Mouse (Mus musculus) heart, adult 2 months (tissue): Measurements from ENCODE around the gene Slit3. TPM values are rescaled to one million over a fixed set of nuclear protein-coding genes. Genes with fewer than 3 reads are reported as not detected.

Experiments used
- DNase-seq, 2 experiments: peaks; one replicate each; pipeline ENCODE4 v3.0.0; 2021
- H3K27ac ChIP-seq: fragments of 200-600 bp; 2 replicates; pipeline ENCODE4 v1.8.1; 2022
- H3K27me3 ChIP-seq: fragments of 200-500 bp; 2 replicates; pipeline ENCODE4 v1.6.1; 2012; ENCODE audit warnings: mild to moderate bottlenecking, low read length, inconsistent platforms, mixed read lengths; ENCODE audit not compliant: control insufficient read depth, insufficient read depth
- H3K36me3 ChIP-seq: fragments of 200-500 bp; 2 replicates; pipeline ENCODE4 v1.6.1; 2012; ENCODE audit warnings: low read length, inconsistent platforms; ENCODE audit not compliant: control insufficient read depth, insufficient read depth
- H3K4me1 ChIP-seq: fragments of 200-500 bp; 2 replicates; pipeline ENCODE4 v1.6.1; 2011; ENCODE audit warnings: low read length; ENCODE audit not compliant: control insufficient read depth, insufficient read depth
- H3K4me3 ChIP-seq: fragments of 200-600 bp; 2 replicates; pipeline ENCODE4 v1.8.1; 2022
- H3K79me2 ChIP-seq: fragments of 200-500 bp; replicated peaks from 2 replicates; pipeline ENCODE4 v1.6.1; 2012; ENCODE audit warnings: mild to moderate bottlenecking, inconsistent platforms, low read length, moderate library complexity, mixed read lengths; ENCODE audit not compliant: control insufficient read depth, insufficient read depth
- H3K9ac ChIP-seq: fragments of 200-500 bp; 2 replicates; pipeline ENCODE4 v1.6.1; 2012; ENCODE audit warnings: low read depth, mild to moderate bottlenecking, control low read depth, inconsistent platforms, low read length, mixed read lengths
- CTCF ChIP-seq: fragments of 200-600 bp; IDR thresholded peaks from 2 replicates; pipeline ENCODE4 v1.8.1; 2022; ENCODE audit warnings: antibody characterized with exemption, mild to moderate bottlenecking, moderate library complexity
- EP300 ChIP-seq: fragments of 200-500 bp; IDR thresholded peaks from 2 replicates; pipeline ENCODE4 v1.6.1; 2011; ENCODE audit warnings: low read depth, low read length, control low read depth; ENCODE audit not compliant: insufficient read depth
- POLR2A ChIP-seq: fragments of 200-500 bp; IDR thresholded peaks from 2 replicates; pipeline ENCODE4 v1.6.1; 2011; ENCODE audit warnings: mild to moderate bottlenecking, low read depth, low read length, control low read depth; ENCODE audit not compliant: insufficient read depth
- WGBS: fragments of 180-500 bp; shearing (Covaris S2); methylation state at CpG from one replicate; pipeline ENCODE4 v1.1.7; 2018; 5-methylcytosine and 5-hydroxymethylcytosine counted together
- intact Hi-C: fragments of 180-260 bp; cut with DNase I; formaldehyde crosslinking; loops from one replicate; pipeline ENCODE4 v1.15.1; 2025
- polyA plus RNA-seq: library from polyadenylated mRNA; depleted of rRNA; stranded (reverse); fragments of >200 nt; gene quantifications from 2 replicates; pipeline ENCODE4 v1.2.3, GENCODE M21; 2012
- total RNA-seq, 2 experiments: library from RNA; stranded (reverse); gene quantifications; 2 replicates each; pipeline ENCODE4 v1.2.3; 2021

Slit3 gene
- total and polyA plus RNA-seq, 3 experiments, result 12.3 to 15.8 (median 14.6) TPM

- DNase-seq, result no peak
- Histone ChIP-seq H3K79me2 (no peaks in the 10 kb centered on the region), H3K27me3 (no peaks in the 10 kb centered on the region), H3K4me1 (no peaks in the 10 kb centered on the region), H3K27ac (no peak overlapping the region), H3K4me3 (no peak overlapping the region), H3K36me3 (no peaks in the 10 kb centered on the region), H3K9ac (no peak overlapping the region)
- TF ChIP-seq POLR2A, result no peak
- TF ChIP-seq CTCF, result peak; percentile 19; the same call in 1 of the 2 replicates
- WGBS, result 85% methylated on average over 1 of the region's 1 CpGs
- intact Hi-C loops, result no loop called here
Measured at GRCm38 (mm10) chr11:35728200-35728599, 607.2 kb downstream of the Slit3 start.

GRCm38 (mm10) chr11:35729186-35729585 is 608.2 kb downstream of the Slit3 start:
- 48% methylated on average over 5 of the region's 5 CpGs for WGBS
- Histone ChIP-seq H3K36me3 (no peaks in the 10 kb centered on the region), H3K27me3 (no peaks in the 10 kb centered on the region), H3K4me1 (no peaks in the 10 kb centered on the region), H3K4me3 (no peak overlapping the region), H3K79me2 (no peaks in the 10 kb centered on the region), H3K27ac (no peak overlapping the region), H3K9ac (no peak overlapping the region)
- intact Hi-C loops, result no loop called here
- no peak for DNase-seq
- TF ChIP-seq CTCF, result no peak
- no peak for TF ChIP-seq EP300
- TF ChIP-seq POLR2A, result no peak

GRCm38 (mm10) chr11:35732366-35732765 is 611.3 kb downstream of the Slit3 start:
- no peak for TF ChIP-seq POLR2A
- H3K36me3 ChIP-seq, result no peaks in the 10 kb centered on the region
- no peaks in the 10 kb centered on the region for H3K79me2 ChIP-seq
- intact Hi-C loops, result no loop called here
- H3K27ac ChIP-seq, result no peak overlapping the region
- DNase-seq, result no peak
- whole genome bisulfite sequencing, result 33% methylated on average over 1 of the region's 1 CpGs
- no peaks in the 10 kb centered on the region for H3K4me1 ChIP-seq
- H3K9ac ChIP-seq, result no peak overlapping the region
- no peak overlapping the region for H3K4me3 ChIP-seq
- no peaks in the 10 kb centered on the region for H3K27me3 ChIP-seq

GRCm38 (mm10) chr11:35736817-35737216 is 615.8 kb downstream of the Slit3 start:
- H3K79me2 ChIP-seq, result no peaks in the 10 kb centered on the region
- TF ChIP-seq CTCF (0 out of 2 replicates have a peak, but pooled peaks have one; percentile 8), POLR2A (no peak), EP300 (no peak)
- no peak overlapping the region for H3K9ac ChIP-seq
- no peaks in the 10 kb centered on the region for H3K4me1 ChIP-seq
- H3K4me3 ChIP-seq, result no peak overlapping the region
- DNase-seq, result no peak
- no peaks in the 10 kb centered on the region for H3K36me3 ChIP-seq
- no peak overlapping the region for H3K27ac ChIP-seq
- WGBS, result 65% methylated on average over 2 of the region's 2 CpGs
- no peaks in the 10 kb centered on the region for H3K27me3 ChIP-seq
- intact Hi-C loops, result no loop called here

- WGBS, result 90% methylated on average over 2 of the region's 2 CpGs
- Histone ChIP-seq H3K36me3 (no peaks in the 10 kb centered on the region), H3K27me3 (no peaks in the 10 kb centered on the region), H3K4me1 (no peaks in the 10 kb centered on the region), H3K9ac (no peak overlapping the region), H3K79me2 (no peaks in the 10 kb centered on the region), H3K27ac (no peak overlapping the region), H3K4me3 (no peak overlapping the region)
- intact Hi-C loops, result no loop called here
- DNase-seq, result no peak
- TF ChIP-seq EP300, result no peak
- TF ChIP-seq POLR2A, result no peak
- no peak for TF ChIP-seq CTCF
Measured at GRCm38 (mm10) chr11:35737262-35737661, 616.2 kb downstream of the Slit3 start.

GRCm38 (mm10) chr11:35738102-35738501 is 617.1 kb downstream of the Slit3 start:
- Histone ChIP-seq H3K4me1 (no peaks in the 10 kb centered on the region), H3K9ac (no peak overlapping the region), H3K36me3 (no peaks in the 10 kb centered on the region), H3K27ac (no peak overlapping the region), H3K79me2 (no peaks in the 10 kb centered on the region), H3K27me3 (no peaks in the 10 kb centered on the region), H3K4me3 (no peak overlapping the region)
- no peak for DNase-seq
- TF ChIP-seq EP300 (no peak), POLR2A (no peak)
- WGBS, result 69% methylated on average over 3 of the region's 3 CpGs
- intact Hi-C loops, result no loop called here

- Histone ChIP-seq H3K4me3 (no peak overlapping the region), H3K27me3 (no peaks in the 10 kb centered on the region), H3K79me2 (no peaks in the 10 kb centered on the region), H3K4me1 (no peaks in the 10 kb centered on the region), H3K27ac (no peak overlapping the region), H3K36me3 (no peaks in the 10 kb centered on the region), H3K9ac (no peak overlapping the region)
- no peak for DNase-seq
- 89% methylated on average over 6 of the region's 6 CpGs for WGBS
- TF ChIP-seq EP300, result no peak
- no peak for TF ChIP-seq CTCF
- TF ChIP-seq POLR2A, result no peak
- intact Hi-C loops, result no loop called here
Measured at GRCm38 (mm10) chr11:35743586-35743985, 622.6 kb downstream of the Slit3 start.
